Comparison of ENCODE assay signal across 9 mouse cellular contexts in the genomic region with DNA sequence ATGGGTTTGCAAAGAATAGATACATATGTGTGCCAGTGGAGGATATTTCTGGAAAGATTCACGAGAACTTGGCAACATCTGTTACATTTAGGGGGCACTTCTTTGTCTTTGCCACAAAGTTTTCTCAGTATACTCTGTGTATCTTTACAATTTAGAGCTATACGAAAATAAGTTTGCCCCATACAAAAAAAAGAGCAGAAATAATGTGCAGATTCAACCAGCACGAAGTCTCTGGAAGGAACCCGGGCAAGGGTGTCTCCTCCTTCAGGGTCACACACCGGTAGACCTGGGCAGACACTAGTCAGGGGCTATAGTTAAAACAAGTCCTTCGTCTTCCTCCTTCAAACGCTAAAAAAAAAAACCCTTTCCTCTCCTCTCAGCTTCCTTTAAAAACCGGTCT. TPM values are rescaled to one million over a fixed set of nuclear protein-coding genes. Genes with fewer than 3 reads are reported as not detected.
DNase-seq lines count a peak whose midpoint lies in the region; ATAC-seq and TF ChIP-seq lines count a peak whose summit lies in the region.
"Had no signal": no experiment of that assay in that cellular context is flagged by ENCODE, and none has a peak within 500 bp of the region (broad histone marks: within the 10 kb centered on the region; RNA-seq: fewer than 3 reads in every experiment).

No protein-coding gene starts in this region.

- intact Hi-C loops in heart, postnatal 10 days (cut with DNase I): no loop called here

- no peaks in the 10 kb centered on the region for H3K36me3 ChIP-seq in testis, adult 2 months (ENCODE audit: control insufficient read depth, insufficient read depth, low read length)
- no peaks in the 10 kb centered on the region for H3K36me3 ChIP-seq in liver, embryonic 14.5 days (replicated peaks; ENCODE audit: control insufficient read depth, insufficient read depth, low read depth)

- H3K9me3 ChIP-seq in liver, embryonic 14.5 days (ENCODE audit: control insufficient read depth, low read length): no peaks in the 10 kb centered on the region

- no peak overlapping the region for H3K27ac ChIP-seq in testis, adult 2 months (ENCODE audit: control insufficient read depth, insufficient read depth, low read depth, low read length)
- H3K27ac ChIP-seq in liver, embryonic 14.5 days: no peak overlapping the region

- no peak for TF ChIP-seq EP300 in liver, embryonic 14.5 days (IDR thresholded peaks at IDR 0.05; ENCODE audit: low read depth)

- H3K27me3 ChIP-seq in testis, adult 2 months (ENCODE audit: control insufficient read depth, insufficient read depth, low read length): no peaks in the 10 kb centered on the region
- peaks cover 32% of the 10 kb centered on the region for H3K27me3 ChIP-seq in liver, embryonic 14.5 days (ENCODE audit: control insufficient read depth, insufficient read depth, low read length)

- 33% methylated on average over 8 of the region's 8 CpGs for WGBS in liver, embryonic 14.5 days (ENCODE audit: insufficient replicate concordance)

- DNase-seq in heart, adult 11 months: peak; percentile 11
- DNase-seq in heart, postnatal 10 days: no peak
- no peak for DNase-seq in testis, postnatal 14 days (ENCODE audit: low spot score)
- DNase-seq in liver, embryonic 14.5 days (ENCODE audit: low read depth in 3 of 3, low spot score in 3 of 3): no peak
- DNase-seq in left cerebral cortex, adult 11 months (ENCODE audit: low spot score): no peak
- no peak for DNase-seq in layer of hippocampus, postnatal 25 days (ENCODE audit: extremely low spot score in 1 of 2, low spot score in 1 of 2)
- no peak for DNase-seq in ovary, postnatal 36 days (ENCODE audit: low spot score)
- DNase-seq: kidney, adult 11 months had no signal

- no peak for ATAC-seq in liver, embryonic 14.5 days (ENCODE audit: insufficient read depth)

- H3K4me1 ChIP-seq in testis, adult 2 months (ENCODE audit: control insufficient read depth, insufficient read depth, low read length): peaks cover 8% of the 10 kb centered on the region
- peaks cover 0 to 13% of the 10 kb centered on the region in 2 experiments; a peak in 2 of 4 replicates for H3K4me1 ChIP-seq in liver, embryonic 14.5 days (replicated peaks; ENCODE audit: control insufficient read depth in 2 of 2, insufficient read depth in 2 of 2, low read length in 1 of 2)

- peak overlapping the region; percentile 98 for H3K4me2 ChIP-seq in liver, embryonic 14.5 days (ENCODE audit: low read depth)

- TF ChIP-seq POLR2A in testis, adult 2 months (IDR thresholded peaks at IDR 0.05; ENCODE audit: control insufficient read depth, low read depth, low read length): no peak

- peak overlapping the region; percentile 93 for H3K4me3 ChIP-seq in testis, adult 2 months (ENCODE audit: control insufficient read depth, low read depth, low read length)
- no peak overlapping the region for H3K4me3 ChIP-seq in liver, embryonic 14.5 days (ENCODE audit: insufficient read depth in 1 of 2, low read depth in 2 of 2, low read length in 2 of 2)

- TF ChIP-seq CTCF in testis, adult 2 months (IDR thresholded peaks at IDR 0.05; ENCODE audit: control insufficient read depth, insufficient read depth, insufficient replicate concordance, low read depth, low read length): no peak
- TF ChIP-seq CTCF in liver, embryonic 14.5 days (IDR thresholded peaks at IDR 0.05; ENCODE audit: low read depth): no peak

- H3K9ac ChIP-seq in liver, embryonic 14.5 days (replicated peaks): no peak overlapping the region

RNA-seq across cellular contexts. Expression of a gene that starts 1.7 kb away (rescaled TPM):
- 10 to 100 TPM in 1 of 2 experiments, 1 to 10 TPM in 1; 9.3 to 10.3 TPM for total RNA-seq in heart, postnatal 10 days (2021)
- 55.6 and 60.4 TPM in 2 replicates for polyA plus RNA-seq in testis, adult 2 months (2012; rRNA removed)
- 3.4 and 4.1 TPM in 2 replicates for polyA plus RNA-seq in liver, embryonic 14.5 days (2012; rRNA removed)
- polyA plus RNA-seq in liver, embryonic 14.5 days (2014; fragmentation: Nextera tagmentation; extraction: Ambion mirVana): 5.6 and 8.9 TPM in 2 replicates
- total RNA-seq in layer of hippocampus, postnatal 25 days (2021): 1 to 10 TPM; 6.9 to 7.2 TPM

RNA-seq across cellular contexts. Expression of a gene that starts 39.2 kb away (rescaled TPM):
- total RNA-seq in heart, postnatal 10 days (2021): 10 to 100 TPM; 59.8 to 63.1 TPM
- polyA plus RNA-seq in testis, adult 2 months (2012; rRNA removed): 10.3 and 15.6 TPM in 2 replicates
- polyA plus RNA-seq in liver, embryonic 14.5 days (2012; rRNA removed): 4.3 and 7.0 TPM in 2 replicates
- 14.9 and 15.0 TPM in 2 replicates for polyA plus RNA-seq in liver, embryonic 14.5 days (2014; fragmentation: Nextera tagmentation; extraction: Ambion mirVana)
- total RNA-seq in layer of hippocampus, postnatal 25 days (2021): 10 to 100 TPM; 13.1 to 14.4 TPM
